Mouse (Mus musculus): ENCODE data around the gene Adh7. TPM values are rescaled to one million over a fixed set of nuclear protein-coding genes. Genes with fewer than 3 reads are reported as not detected.

The Adh7 gene
- total RNA-seq, 1 experiment from 2014 or later: 41.2 TPM

DNA sequence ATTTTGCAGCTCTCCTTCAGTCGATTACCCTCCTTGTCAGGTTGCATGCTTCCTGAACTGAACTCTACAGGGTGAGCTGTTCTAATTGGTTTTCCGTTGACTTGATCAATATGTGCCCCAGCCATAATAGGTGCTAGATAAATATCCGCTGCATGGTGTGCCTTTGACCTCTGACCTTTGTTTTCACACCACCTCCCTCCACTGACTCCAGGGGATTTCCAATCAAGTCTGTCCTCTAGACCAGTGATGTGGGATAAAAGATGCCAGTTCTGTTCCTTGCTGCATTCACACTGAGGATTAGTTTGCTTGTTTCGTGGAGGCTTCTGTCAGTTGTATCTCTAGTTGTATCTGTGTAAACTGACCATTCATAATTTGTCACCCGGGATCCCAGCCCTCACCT, 36.6 kb downstream of the Adh7 start:
- DNase-seq: no peak

DNA sequence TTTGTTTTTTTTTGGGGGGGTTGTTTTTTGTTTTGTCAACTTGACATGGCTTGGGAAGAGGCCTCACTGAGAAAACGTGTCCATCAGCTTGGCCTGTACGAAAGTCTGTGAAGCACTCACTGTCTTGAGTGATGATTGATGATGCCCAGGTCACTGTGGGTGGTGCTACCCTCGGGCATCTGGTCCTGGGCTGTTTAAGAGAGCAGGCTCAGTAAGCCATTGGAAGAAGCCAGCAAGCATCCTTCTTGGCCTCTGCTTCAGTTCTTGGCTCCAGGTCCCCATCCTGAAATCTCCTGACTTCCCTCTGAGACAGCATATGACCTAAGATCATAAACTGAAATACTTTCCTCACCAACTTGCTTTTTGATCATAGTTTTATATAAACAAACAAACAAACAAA, 37.8 kb downstream of the Adh7 start:
- no peak for DNase-seq

DNA sequence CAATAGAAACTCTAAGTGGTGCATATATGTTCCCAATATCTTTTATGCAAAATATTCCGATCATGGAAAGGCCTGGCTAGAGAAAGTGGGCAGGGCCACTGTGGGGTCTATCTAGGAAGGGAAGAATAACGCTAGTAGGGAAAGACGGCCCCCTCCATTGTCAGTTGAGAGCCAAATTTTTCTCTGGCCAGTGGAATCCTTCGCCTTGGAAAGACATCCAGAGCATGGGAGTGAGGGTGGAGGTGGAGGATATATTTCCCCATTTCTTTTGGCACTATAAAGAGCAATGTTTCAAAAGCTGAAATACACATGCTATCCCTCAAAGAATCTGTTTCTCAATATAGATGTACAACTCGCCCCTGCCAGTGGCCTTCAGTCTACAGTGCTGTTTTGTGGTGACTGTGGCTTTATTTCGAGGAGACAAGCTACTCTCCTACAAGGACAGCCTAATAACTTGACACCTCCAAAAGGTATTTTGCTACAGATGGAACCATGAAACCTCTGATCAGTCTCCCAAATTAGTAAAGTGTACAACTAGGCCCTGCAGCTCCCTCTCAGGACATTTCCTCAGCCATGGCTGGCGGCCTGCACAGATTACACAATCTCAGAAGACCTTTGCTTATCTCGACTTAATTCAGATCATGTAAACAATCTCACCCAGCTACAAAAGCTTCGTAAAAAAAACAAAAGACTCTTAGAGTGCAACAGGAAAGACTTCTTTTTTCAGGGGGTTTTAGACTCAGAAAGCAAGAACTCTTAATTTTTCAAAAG, 38.4 kb downstream of the Adh7 start:
- no peak for DNase-seq

DNA sequence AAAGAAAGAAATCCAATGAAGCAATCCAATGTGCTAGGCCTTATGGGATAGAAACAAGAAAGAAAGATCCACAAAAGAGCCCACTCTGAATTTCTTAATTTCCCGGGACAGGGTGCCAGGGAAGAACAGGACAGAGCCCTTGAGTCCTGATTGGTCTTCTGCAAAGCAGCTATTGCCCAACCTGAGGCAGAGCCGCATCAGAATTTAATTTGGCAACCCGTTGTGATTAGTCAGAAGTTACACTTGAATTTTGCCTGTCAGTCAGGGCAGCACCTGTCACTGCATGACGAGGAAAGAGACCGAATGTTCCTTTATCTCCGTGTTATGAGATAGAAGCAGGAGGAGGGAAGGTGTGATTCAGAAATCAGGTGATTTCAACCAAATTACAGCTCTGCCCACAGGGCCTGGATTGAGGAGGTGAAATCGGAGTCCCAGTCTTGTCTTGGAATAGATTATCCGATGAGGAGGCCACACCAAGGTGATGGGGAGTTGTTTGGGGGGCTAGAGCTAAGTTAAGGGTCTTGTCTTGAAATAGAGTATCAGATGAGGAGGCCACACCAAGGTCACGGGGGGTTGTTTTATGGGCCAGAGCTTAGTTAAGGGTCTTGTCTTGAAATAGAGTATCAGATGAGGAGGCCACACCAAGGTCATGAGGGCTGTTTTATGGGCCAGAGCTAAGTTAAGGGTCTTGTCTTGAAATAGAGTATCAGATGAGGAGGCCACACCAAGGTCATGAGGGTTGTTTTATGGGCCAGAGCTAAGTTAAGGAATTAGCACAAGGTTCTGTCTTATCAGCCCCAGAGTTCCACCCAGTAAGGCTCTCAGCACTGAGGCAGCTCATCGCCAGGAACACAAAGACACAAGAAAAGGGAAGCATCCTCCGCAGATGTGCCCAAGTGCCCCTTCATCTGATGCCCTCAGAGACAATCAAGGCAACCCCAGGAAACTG, 43.4 kb downstream of the Adh7 start, which contains the start of gene Adh1:
Adh1 (plus strand) TSS at position 271 of the 949 bp plus-strand sequence.
- DNase-seq: no peak

DNA sequence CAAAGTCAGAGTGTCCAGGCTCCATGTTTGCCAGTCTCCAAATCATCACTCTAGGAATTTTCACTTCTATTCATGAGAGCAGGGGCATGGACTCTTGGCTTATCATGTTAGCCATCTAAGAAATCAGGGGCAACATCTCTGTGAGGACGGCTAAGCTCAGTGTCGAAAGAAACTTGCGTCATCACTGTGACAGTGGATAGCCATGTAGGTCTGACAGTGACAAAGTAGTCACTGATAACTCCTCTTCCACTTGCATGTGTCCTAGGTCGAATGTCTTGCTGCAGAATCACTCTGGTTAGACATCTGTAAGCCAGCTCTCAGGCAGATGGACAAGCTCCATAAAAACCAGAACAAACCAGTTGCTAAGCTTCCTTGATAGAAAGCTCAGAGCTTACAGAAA, 45.0 kb downstream of the Adh7 start:
- no peak for DNase-seq

DNA sequence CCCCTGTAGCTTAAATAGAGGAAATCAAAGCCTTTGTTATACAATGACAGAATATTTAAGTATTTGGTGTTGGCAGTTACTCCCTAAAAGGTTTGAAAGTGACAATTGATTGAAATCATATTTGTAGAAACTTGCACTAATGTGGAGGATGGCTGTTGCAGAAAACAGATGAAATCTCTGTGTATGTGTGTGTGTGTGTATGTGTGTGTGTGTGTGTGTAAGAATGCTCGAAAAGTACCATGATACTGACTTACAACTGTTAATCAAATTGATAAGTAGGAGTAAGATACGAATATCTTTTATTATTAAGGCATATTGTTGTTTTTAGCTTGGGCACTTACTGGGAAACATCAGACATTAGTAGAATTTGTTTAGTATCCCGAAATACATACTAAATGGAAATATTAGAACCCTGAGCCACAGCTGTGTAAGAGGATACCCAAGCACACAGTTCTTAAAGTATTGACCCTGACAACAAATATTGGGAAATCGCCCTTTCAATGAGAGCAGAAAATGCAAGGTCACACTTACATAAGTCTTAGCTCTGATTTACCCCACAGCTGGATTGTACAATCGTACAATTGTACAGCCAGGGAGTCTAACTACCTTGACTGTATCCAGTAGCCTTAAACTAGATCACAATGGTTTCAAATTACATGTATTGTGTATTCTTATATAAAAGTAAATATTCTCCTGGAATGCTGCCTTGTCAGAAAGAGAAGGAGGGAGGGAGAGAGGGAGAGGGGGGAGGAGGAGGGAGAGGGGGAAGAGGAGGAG, 45.8 kb downstream of the Adh7 start:
- no peak for DNase-seq

DNA sequence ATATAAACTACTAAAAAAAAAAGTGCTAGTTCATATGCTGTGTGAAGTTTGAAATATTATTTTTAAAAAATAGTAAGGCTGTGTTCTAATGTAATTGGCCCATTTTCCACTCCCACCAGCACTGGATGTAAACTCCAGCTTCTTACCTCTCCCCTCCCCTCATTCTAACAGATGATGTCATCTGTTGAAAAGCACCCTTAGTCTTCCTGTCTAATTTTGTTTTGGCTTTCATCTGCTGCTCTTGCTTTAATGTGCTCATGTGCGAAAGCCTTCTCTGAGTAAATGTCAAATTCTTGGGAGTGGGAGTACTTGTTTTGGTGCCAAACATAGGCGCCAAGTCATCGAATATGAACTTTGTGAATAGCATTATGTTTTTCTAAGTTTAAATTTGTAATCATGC, 47.1 kb downstream of the Adh7 start:
- no peak for DNase-seq

DNA sequence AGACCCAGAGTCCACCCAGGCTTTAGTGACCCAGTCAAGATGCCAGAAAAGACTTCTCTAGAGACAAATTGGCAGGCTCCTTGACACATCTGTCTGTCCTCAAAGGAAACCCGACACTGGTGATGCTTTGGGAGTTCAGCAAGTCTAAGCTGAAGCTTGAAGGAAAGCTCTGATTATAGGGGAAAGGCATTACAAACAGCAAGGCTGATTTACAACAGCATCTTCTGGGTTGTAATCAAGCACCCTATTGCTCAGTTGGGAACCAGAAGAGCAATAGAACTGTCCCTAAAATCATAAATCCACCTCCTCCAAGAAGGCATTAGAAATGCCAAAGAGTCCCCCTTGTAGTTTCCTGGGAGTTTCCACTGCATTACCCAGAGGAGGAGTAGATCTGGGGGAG, 52.9 kb downstream of the Adh7 start:
- DNase-seq: no peak

DNA sequence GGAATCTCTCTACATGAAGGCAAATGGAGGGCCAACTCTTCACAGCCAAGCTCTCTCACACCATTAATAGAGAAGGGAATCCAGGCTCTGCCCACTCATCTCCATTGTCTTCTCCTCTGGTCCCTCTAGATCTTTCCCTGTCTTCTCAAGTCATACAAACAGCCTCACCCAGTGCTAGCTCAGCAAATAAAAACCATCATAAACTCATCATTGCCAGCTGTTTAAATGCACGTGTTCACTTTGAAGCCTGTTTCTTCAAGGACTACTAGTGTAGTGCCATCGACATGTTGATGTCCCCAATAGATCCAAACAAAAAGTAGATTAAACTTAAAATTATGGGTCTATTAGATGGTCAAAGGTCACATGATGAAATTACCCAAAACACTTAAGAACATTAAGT, 53.7 kb downstream of the Adh7 start:
- no peak for DNase-seq

DNA sequence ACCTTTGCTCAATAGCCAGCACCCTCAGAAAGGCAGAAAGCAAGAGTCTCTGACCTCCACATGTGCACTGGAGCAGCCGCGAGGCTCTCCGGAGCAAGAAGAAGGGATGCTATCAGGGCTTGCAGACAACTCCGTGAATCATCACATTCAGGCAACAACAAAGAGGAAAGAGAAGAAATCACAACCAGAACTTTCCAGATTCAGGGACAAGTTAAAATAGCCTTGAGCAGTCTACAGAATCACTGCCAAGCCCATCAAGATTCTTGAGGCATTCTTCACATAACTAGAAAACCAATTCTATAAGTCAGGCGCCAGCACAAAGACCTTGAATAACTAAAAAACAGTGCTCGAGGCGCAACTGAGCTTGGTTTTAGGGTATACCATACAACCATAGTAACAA, 55.5 kb downstream of the Adh7 start:
- DNase-seq: no peak

DNA sequence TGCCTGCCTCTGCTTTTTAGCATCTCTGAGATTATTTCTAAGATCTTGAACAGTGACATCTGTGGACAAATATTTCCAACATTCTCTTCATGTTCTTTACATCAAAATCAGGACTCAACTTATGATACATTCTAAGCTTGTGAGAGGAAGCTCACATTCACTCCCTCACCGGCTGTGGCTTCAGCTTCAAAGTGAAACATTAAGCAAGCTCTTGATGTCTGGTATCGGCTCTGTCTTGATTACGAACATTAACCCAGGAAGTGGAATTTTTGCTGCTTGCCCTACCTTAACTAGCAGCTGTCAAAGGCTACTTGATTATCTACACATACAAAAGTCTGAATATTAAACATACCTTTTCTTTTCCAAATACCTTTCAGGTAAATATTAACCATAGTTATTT, 57.5 kb downstream of the Adh7 start:
- DNase-seq: no peak

DNA sequence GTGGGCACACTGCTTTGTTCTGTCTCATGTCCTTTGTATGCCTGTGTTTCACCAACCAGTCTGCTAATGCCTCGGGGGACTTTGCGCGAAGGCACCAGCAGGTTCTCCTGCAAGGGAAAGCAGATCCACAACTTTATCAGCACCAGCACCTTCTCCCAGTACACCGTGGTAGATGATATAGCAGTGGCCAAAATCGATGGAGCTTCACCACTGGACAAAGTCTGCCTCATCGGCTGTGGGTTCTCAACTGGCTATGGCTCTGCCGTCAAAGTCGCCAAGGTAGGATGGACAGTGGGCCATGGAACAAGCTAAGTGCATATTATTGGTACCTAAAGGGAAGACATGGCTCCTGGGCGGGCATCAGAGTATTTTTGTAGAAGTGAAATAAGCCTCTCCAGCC, 65.0 kb downstream of the Adh7 start:
- DNase-seq: no peak

Other genes starting within 250 kb of the Adh7 start
- 3.3 and 6.3 TPM in 2 replicates for gene Dapp1, start 236.2 kb upstream of the Adh7 start, total RNA-seq (2021)
- gene 1110002E22Rik, start 152.7 kb upstream of the Adh7 start, total RNA-seq (2021): 0.09 and 0.10 TPM in 2 replicates
- gene Gm5105, start 150.4 kb upstream of the Adh7 start, total RNA-seq (2021): not detected in 2 replicates
- 10.1 and 11.8 TPM in 2 replicates for gene Trmt10a, start 74.3 kb upstream of the Adh7 start, total RNA-seq (2021)
- 13.7 and 14.4 TPM in 2 replicates for gene Mttp, start 72.8 kb upstream of the Adh7 start, total RNA-seq (2021)
- gene 4930579F01Rik, start 23.9 kb upstream of the Adh7 start, total RNA-seq (2021): 0.24 TPM in 1 of 2 replicates, not detected in the other
- gene Adh1, start 43.2 kb downstream of the Adh7 start, total RNA-seq (2021): 7,275 and 7,287 TPM in 2 replicates
- gene Adh6a, start 95.5 kb downstream of the Adh7 start, total RNA-seq (2021): not detected in 2 replicates
- not detected in 2 replicates for gene Adh6b, start 124.0 kb downstream of the Adh7 start, total RNA-seq (2021)
- 0.43 and 1.7 TPM in 2 replicates for gene Adh4, start 197.7 kb downstream of the Adh7 start, total RNA-seq (2021)
- gene Adh5, start 225.3 kb downstream of the Adh7 start, total RNA-seq (2021): 164 and 196 TPM in 2 replicates

Data from adrenal gland, postnatal 25 days (tissue).